Mouse (Mus musculus): Measurements from ENCODE around the gene Tbx6. TPM values are rescaled to one million over a fixed set of nuclear protein-coding genes. Genes with fewer than 3 reads are reported as not detected.

The Tbx6 gene
- polyA plus RNA-seq, 1 experiment from 2014 or later, result 0.31 TPM

DNA sequence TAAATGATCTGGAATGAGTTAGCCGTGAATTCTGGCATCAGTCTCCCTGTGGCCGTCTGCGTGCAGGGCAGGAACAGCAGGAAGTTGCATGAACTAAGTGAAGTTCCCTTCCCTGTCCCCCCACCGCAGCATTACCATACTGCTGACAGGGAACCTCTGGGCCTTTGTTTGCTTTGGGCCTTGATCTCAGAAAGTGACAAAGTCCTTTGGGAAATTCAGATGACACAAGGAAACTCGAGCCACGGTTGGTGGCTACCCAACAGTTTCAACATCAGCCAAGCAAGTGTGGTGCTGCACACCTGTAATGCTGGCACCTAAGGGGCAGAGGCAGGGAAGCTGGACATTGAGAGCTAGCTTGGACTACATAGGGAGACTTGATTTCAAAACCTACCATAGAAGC is 34.5 kb upstream of the Tbx6 start:
- no peak for ATAC-seq (replicated peaks; ENCODE audit: insufficient number of reproducible peaks, low FRiP score, low TSS enrichment)
- Histone ChIP-seq H3K4me2 (no peak overlapping the region), H3K27ac (ENCODE audit: low read depth, low read length) (no peak overlapping the region), H3K36me3 (ENCODE audit: control insufficient read depth, insufficient read depth, low read length) (no peaks in the 10 kb centered on the region), H3K9ac (ENCODE audit: low read depth, low read length) (no peak overlapping the region), H3K9me3 (replicated peaks; ENCODE audit: control insufficient read depth, low read length) (no peaks in the 10 kb centered on the region), H3K4me1 (ENCODE audit: control insufficient read depth, insufficient read depth, low read length) (no peaks in the 10 kb centered on the region), H3K4me3 (ENCODE audit: low read depth, low read length) (no peak overlapping the region), H3K27me3 (ENCODE audit: control insufficient read depth, insufficient read depth, low read length) (no peaks in the 10 kb centered on the region)
- 26% methylated on average over 6 of the region's 6 CpGs for WGBS (ENCODE audit: insufficient replicate concordance)

DNA sequence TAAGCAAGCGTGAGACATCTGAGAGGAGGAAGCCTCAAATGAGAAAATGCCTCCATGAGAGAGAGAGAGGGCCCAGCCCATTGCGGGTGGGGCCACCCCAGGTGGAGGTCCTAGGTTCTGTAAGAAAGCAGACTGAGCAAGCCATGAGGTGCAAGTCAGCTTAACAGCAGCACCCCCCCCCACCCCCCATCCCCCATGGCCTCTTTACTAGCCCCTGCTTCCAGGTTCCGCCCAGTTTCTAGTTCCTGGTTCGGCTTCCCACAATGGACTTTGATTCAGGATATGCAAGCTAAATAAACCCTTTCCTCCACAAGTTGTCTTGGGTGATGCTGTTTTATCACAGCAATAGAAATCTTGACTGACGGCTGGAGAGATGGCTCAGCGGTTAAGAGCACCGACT is 32.5 kb upstream of the Tbx6 start:
- WGBS (ENCODE audit: insufficient replicate concordance), result 65% methylated on average over 7 of the region's 7 CpGs
- H3K9ac ChIP-seq (ENCODE audit: low read depth, low read length), result no peak overlapping the region
- no peak overlapping the region for H3K4me3 ChIP-seq (ENCODE audit: low read depth, low read length)
- no peaks in the 10 kb centered on the region for H3K36me3 ChIP-seq (ENCODE audit: control insufficient read depth, insufficient read depth, low read length)
- no peaks in the 10 kb centered on the region for H3K4me1 ChIP-seq (ENCODE audit: control insufficient read depth, insufficient read depth, low read length)
- H3K27me3 ChIP-seq (ENCODE audit: control insufficient read depth, insufficient read depth, low read length), result no peaks in the 10 kb centered on the region
- H3K27ac ChIP-seq (ENCODE audit: low read depth, low read length), result no peak overlapping the region
- no peaks in the 10 kb centered on the region for H3K9me3 ChIP-seq (replicated peaks; ENCODE audit: control insufficient read depth, low read length)
- no peak for ATAC-seq (replicated peaks; ENCODE audit: insufficient number of reproducible peaks, low FRiP score, low TSS enrichment)
- no peak overlapping the region for H3K4me2 ChIP-seq

DNA sequence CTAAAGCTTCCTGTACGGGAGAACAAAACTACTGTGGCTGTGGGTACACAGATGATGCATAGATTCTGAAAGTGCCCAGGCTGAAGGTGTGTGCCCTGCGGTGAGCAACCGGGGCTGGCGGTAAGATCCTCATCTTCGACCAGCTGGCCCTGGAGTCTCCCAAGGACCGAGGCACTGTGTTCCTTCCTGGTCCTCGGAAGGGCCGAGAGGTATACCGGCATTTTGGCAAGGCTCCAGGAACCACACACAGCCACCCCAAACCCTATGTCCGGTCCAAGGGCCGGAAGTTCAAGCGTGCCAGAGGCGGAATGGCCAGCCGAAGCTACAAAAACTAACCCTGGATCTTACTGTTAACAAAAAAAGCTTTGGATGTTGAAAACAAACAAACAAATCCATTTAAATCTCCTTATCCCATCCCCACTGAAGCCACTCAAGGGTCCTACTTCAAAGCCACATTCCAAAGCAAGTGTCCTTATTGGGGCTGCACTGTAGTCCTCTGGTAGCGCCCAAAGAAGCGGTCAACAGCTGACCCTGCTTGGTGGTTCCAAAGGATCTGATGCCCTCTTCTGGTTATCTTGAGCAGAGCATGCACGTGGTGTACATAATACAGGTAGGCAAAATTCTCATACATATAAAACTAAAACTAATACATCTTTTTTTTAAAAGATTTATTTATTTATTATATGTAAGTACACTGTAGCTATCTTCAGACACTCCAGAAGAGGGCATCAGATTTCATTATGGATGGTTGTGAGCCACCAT is 31.5 kb upstream of the Tbx6 start:
- WGBS (ENCODE audit: insufficient replicate concordance), result 91% methylated on average over 17 of the region's 17 CpGs

DNA sequence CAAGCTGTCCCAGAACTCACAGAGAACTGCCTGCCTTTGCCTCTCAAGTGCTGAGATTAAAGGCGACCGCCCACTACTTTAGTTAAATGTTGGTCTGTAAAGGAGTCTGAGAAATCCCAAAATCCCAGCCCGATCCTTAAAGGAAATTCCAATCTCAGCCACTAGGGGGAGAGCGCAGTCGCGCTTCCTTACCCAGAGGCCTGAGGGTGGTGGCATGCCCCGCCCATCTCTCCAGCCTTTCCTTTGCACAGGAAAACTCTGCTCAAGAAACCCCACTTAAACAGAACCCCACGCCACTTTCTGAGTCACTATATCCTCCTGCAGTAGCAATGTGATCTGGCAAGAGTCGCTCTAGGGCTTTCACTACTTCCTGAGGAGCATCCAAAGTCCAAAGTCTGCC is 26.4 kb upstream of the Tbx6 start:
- Histone ChIP-seq H3K4me3 (ENCODE audit: low read depth, low read length) (peak overlapping the region; percentile 6; the same call in 1 of the 2 replicates), H3K4me1 (ENCODE audit: control insufficient read depth, insufficient read depth, low read length) (peaks cover 4% of the 10 kb centered on the region; the same call in 1 of the 2 replicates), H3K9ac (ENCODE audit: low read depth, low read length) (peak overlapping the region; percentile 65; the same call in 1 of the 2 replicates), H3K27ac (ENCODE audit: low read depth, low read length) (no peak overlapping the region), H3K9me3 (replicated peaks; ENCODE audit: control insufficient read depth, low read length) (no peaks in the 10 kb centered on the region), H3K27me3 (ENCODE audit: control insufficient read depth, insufficient read depth, low read length) (no peaks in the 10 kb centered on the region), H3K36me3 (ENCODE audit: control insufficient read depth, insufficient read depth, low read length) (no peaks in the 10 kb centered on the region), H3K4me2 (peak overlapping the region; percentile 38)
- ATAC-seq (replicated peaks; ENCODE audit: insufficient number of reproducible peaks, low FRiP score, low TSS enrichment), result 0 out of 2 replicates have a peak, but pooled peaks have one; percentile 41
- 2% methylated on average over 9 of the region's 9 CpGs for WGBS (ENCODE audit: insufficient replicate concordance)

More for the DNA sequence above, 31.5 kb upstream of the Tbx6 start:
- H3K27ac ChIP-seq (ENCODE audit: low read depth, low read length), result no peak overlapping the region
- H3K4me3 ChIP-seq (ENCODE audit: low read depth, low read length), result no peak overlapping the region
- ATAC-seq (replicated peaks; ENCODE audit: insufficient number of reproducible peaks, low FRiP score, low TSS enrichment), result no peak
- H3K4me1 ChIP-seq (ENCODE audit: control insufficient read depth, insufficient read depth, low read length), result no peaks in the 10 kb centered on the region; the same call in 1 of the 2 replicates
- H3K36me3 ChIP-seq (ENCODE audit: control insufficient read depth, insufficient read depth, low read length), result no peaks in the 10 kb centered on the region
- H3K4me2 ChIP-seq, result no peak overlapping the region
- H3K27me3 ChIP-seq (ENCODE audit: control insufficient read depth, insufficient read depth, low read length), result no peaks in the 10 kb centered on the region
- no peaks in the 10 kb centered on the region for H3K9me3 ChIP-seq (replicated peaks; ENCODE audit: control insufficient read depth, low read length)
- no peak overlapping the region for H3K9ac ChIP-seq (ENCODE audit: low read depth, low read length)

DNA sequence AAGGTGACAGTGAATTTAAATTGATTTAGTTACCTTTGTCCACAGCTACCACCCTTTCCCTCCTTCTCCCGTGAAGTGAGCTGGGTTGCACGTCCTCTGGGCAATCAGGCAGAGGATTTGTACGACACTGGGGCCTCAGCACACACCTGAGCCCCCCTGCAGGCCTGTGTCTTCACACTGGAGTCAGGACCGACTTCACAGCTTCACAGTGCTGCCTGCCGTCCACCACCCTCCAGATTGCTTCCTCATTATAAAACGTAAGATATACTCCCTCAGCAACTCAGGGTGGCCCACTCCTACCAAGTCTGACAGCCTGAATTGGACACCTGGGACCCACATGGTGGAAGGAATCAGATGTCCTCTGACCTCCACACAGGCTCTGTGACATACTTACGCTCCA is 22.7 kb upstream of the Tbx6 start:
- no peak for ATAC-seq (replicated peaks; ENCODE audit: insufficient number of reproducible peaks, low FRiP score, low TSS enrichment)
- no peak overlapping the region for H3K4me2 ChIP-seq
- WGBS (ENCODE audit: insufficient replicate concordance), result 65% methylated on average over 7 of the region's 7 CpGs
- H3K36me3 ChIP-seq (ENCODE audit: control insufficient read depth, insufficient read depth, low read length), result peaks cover 3% of the 10 kb centered on the region; the same call in 1 of the 2 replicates
- no peak overlapping the region for H3K27ac ChIP-seq (ENCODE audit: low read depth, low read length)
- peaks cover 28% of the 10 kb centered on the region for H3K4me1 ChIP-seq (ENCODE audit: control insufficient read depth, insufficient read depth, low read length)
- H3K4me3 ChIP-seq (ENCODE audit: low read depth, low read length), result no peak overlapping the region
- no peaks in the 10 kb centered on the region for H3K9me3 ChIP-seq (replicated peaks; ENCODE audit: control insufficient read depth, low read length)
- H3K27me3 ChIP-seq (ENCODE audit: control insufficient read depth, insufficient read depth, low read length), result no peaks in the 10 kb centered on the region
- H3K9ac ChIP-seq (ENCODE audit: low read depth, low read length), result no peak overlapping the region

DNA sequence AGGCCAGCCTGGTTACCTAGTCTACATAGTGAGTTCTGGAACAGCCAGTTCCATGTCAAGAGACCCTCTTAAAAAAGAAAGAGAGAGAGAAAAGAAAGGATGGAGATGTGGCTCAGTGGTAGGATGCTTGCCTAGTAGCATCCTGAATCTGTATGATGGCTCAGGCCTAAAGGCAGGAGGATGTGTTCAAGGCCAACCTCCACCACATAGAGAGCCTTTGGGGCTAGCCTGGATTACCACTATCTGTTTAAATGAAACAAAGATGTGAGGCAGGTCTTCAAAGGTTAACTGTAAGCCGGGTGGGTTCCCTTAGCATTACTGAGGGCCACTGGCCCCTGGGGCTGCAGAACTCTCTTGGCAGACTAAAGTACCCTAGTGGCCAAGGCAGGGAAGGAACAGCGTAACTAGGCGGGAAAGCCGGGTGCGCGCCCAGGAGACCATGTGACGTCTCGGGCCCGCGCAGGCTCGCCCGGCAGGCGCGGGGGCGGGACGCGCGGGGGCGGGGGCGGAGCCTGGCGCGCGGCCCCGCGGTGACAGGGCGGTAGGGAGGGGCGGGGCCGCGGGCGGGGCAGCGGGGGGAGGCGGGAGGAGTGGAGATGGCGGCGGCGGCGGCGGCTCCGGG is 22.1 kb upstream of the Tbx6 start, which contains the start of gene Mapk3:
Gene Mapk3, plus strand, starts transcription at position 552 of the 622 bp plus-strand sequence.
- ATAC-seq (replicated peaks; ENCODE audit: insufficient number of reproducible peaks, low FRiP score, low TSS enrichment), result peak; percentile 49
- Histone ChIP-seq H3K36me3 (ENCODE audit: control insufficient read depth, insufficient read depth, low read length) (peaks cover 3% of the 10 kb centered on the region), H3K27ac (ENCODE audit: low read depth, low read length) (peak within 1 kb of the TSS; percentile 95), H3K9ac (ENCODE audit: low read depth, low read length) (peak within 1 kb of the TSS; percentile 94), H3K4me1 (ENCODE audit: control insufficient read depth, insufficient read depth, low read length) (peaks cover 28% of the 10 kb centered on the region), H3K4me2 (peak within 1 kb of the TSS; percentile 96), H3K27me3 (ENCODE audit: control insufficient read depth, insufficient read depth, low read length) (no peaks in the 10 kb centered on the region), H3K9me3 (replicated peaks; ENCODE audit: control insufficient read depth, low read length) (no peaks in the 10 kb centered on the region), H3K4me3 (ENCODE audit: low read depth, low read length) (peak within 1 kb of the TSS; percentile 83)
- 2% methylated on average over 25 of the region's 38 CpGs for WGBS (ENCODE audit: insufficient replicate concordance)

DNA sequence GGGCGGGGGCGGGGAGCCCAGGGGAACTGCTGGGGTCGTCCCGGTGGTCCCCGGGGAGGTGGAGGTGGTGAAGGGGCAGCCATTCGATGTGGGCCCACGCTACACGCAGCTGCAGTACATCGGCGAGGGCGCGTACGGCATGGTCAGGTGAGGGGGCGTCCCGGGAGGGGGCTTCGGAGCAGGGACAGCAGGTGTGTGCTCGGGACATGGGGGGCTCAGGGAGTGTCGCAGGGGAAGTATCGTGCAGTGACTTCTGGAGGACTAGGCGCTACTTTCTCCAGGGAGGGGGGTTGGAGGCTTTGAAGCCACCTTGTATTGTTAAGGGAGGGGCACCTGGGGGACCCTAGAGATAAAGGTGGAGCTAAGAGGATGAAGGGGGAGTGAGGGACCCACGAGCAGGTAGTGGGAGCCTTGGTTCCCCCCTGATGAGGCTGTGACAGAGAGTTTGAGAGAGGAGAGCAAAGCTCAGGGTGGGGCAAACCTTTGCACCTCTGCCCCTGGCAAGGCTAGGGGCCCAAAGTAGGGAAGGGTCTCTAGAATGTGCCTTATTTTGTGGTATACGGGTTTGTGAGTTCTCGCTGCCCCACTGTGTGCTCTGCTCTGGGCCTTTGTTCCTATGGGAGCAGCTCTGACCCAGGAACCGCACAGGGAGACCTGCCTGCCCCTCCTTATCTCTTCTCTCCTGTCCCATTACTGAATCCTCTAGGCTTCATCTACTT is 21.5 kb upstream of the Tbx6 start:
- peak; percentile 10 for ATAC-seq (replicated peaks; ENCODE audit: insufficient number of reproducible peaks, low FRiP score, low TSS enrichment)

DNA sequence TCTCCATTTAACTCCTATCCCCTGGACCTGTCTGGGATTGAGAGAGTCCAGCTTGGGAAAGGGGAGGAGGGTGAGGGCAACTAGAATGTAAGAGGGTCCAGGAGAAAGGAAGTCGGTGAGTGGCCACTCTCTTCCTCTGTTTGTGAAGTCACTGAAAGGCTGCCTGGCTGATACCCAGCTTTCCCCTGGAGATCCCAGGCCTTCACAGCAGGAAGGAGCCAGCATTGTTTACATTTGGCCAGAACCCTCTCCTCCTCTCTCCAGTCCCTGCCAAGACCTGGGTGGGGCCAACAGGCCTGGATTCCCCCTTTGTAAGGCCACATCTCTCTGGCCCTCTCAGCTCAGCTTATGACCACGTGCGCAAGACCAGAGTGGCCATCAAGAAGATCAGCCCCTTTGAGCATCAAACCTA is 20.9 kb upstream of the Tbx6 start:
- peak overlapping the region; percentile 95 for H3K27ac ChIP-seq (ENCODE audit: low read depth, low read length)
- H3K4me3 ChIP-seq (ENCODE audit: low read depth, low read length), result peak overlapping the region; percentile 83
- H3K27me3 ChIP-seq (ENCODE audit: control insufficient read depth, insufficient read depth, low read length), result no peaks in the 10 kb centered on the region
- WGBS (ENCODE audit: insufficient replicate concordance), result 24% methylated on average over 3 of the region's 3 CpGs
- H3K9me3 ChIP-seq (replicated peaks; ENCODE audit: control insufficient read depth, low read length), result no peaks in the 10 kb centered on the region
- H3K9ac ChIP-seq (ENCODE audit: low read depth, low read length), result peak overlapping the region; percentile 94
- H3K4me2 ChIP-seq, result peak overlapping the region; percentile 96
- H3K4me1 ChIP-seq (ENCODE audit: control insufficient read depth, insufficient read depth, low read length), result peaks cover 25% of the 10 kb centered on the region
- H3K36me3 ChIP-seq (ENCODE audit: control insufficient read depth, insufficient read depth, low read length), result peaks cover 11% of the 10 kb centered on the region
- ATAC-seq (replicated peaks; ENCODE audit: insufficient number of reproducible peaks, low FRiP score, low TSS enrichment), result peak; percentile 40

More for the DNA sequence above, 21.5 kb upstream of the Tbx6 start:
- Histone ChIP-seq H3K4me2 (peak overlapping the region; percentile 96), H3K4me3 (ENCODE audit: low read depth, low read length) (peak overlapping the region; percentile 83), H3K27ac (ENCODE audit: low read depth, low read length) (peak overlapping the region; percentile 95), H3K9ac (ENCODE audit: low read depth, low read length) (peak overlapping the region; percentile 94), H3K27me3 (ENCODE audit: control insufficient read depth, insufficient read depth, low read length) (no peaks in the 10 kb centered on the region), H3K9me3 (replicated peaks; ENCODE audit: control insufficient read depth, low read length) (no peaks in the 10 kb centered on the region), H3K4me1 (ENCODE audit: control insufficient read depth, insufficient read depth, low read length) (peaks cover 28% of the 10 kb centered on the region), H3K36me3 (ENCODE audit: control insufficient read depth, insufficient read depth, low read length) (peaks cover 6% of the 10 kb centered on the region)
- under 1% methylated on average over 22 of the region's 24 CpGs for WGBS (ENCODE audit: insufficient replicate concordance)

Data from heart, embryonic 11.5 days (tissue).